Comparison of ENCODE assay signal across 7 mouse cellular contexts in genomic region chr11:33513376-33513991, GRCm38 (mm10). TPM values are rescaled to one million over a fixed set of nuclear protein-coding genes. Genes with fewer than 3 reads are reported as not detected.
DNase-seq lines count a peak whose midpoint lies in the region; ATAC-seq and TF ChIP-seq lines count a peak whose summit lies in the region.

TSS of gene Ranbp17 (minus strand) at chr11:33513746.

- H3K4me1 ChIP-seq in intestine, embryonic 15.5 days (replicated peaks), result no peaks in the 10 kb centered on the region
- H3K4me1 ChIP-seq in limb, embryonic 10.5 days, result 0 out of 2 replicates have a peak, but pooled peaks cover 3% of the 10 kb centered on the region
- H3K4me1 ChIP-seq in midbrain, embryonic 10.5 days, result peaks cover 13% of the 10 kb centered on the region
- H3K4me1 ChIP-seq in spleen, adult 2 months (ENCODE audit: control insufficient read depth, insufficient read depth, insufficient read length), result peaks cover 3% of the 10 kb centered on the region; the same call in 1 of the 2 replicates

- TF ChIP-seq CTCF in spleen, adult 2 months (IDR thresholded peaks at IDR 0.05; ENCODE audit: extremely low read depth, insufficient read depth, insufficient read length, insufficient replicate concordance), result no peak

- peak within 1 kb of the TSS; percentile 80 for H3K9ac ChIP-seq in intestine, embryonic 15.5 days

- 1% methylated on average over 69 of the region's 72 CpGs for WGBS in intestine, embryonic 15.5 days
- WGBS in limb, embryonic 10.5 days, result 2% methylated on average over 64 of the region's 72 CpGs
- WGBS in midbrain, embryonic 10.5 days, result 2% methylated on average over 71 of the region's 72 CpGs
- WGBS in spleen, adult 2 months, result 7% methylated on average over 61 of the region's 72 CpGs

- H3K27me3 ChIP-seq in intestine, embryonic 15.5 days (replicated peaks), result no peaks in the 10 kb centered on the region
- no peaks in the 10 kb centered on the region for H3K27me3 ChIP-seq in limb, embryonic 10.5 days (ENCODE audit: low read depth, poor library complexity, severe bottlenecking)
- H3K27me3 ChIP-seq in midbrain, embryonic 10.5 days (ENCODE audit: low read depth, poor library complexity, severe bottlenecking), result no peaks in the 10 kb centered on the region
- H3K27me3 ChIP-seq in spleen, adult 2 months (ENCODE audit: control insufficient read depth, insufficient read depth, low read length), result peaks cover 6% of the 10 kb centered on the region; the same call in 1 of the 2 replicates

- peak within 1 kb of the TSS; percentile 89 for H3K4me3 ChIP-seq in intestine, embryonic 15.5 days (replicated peaks)
- H3K4me3 ChIP-seq in limb, embryonic 10.5 days, result peak within 1 kb of the TSS; percentile 95
- peak within 1 kb of the TSS; percentile 92 for H3K4me3 ChIP-seq in midbrain, embryonic 10.5 days
- peak within 1 kb of the TSS; percentile 35; the same call in 1 of the 2 replicates for H3K4me3 ChIP-seq in spleen, adult 2 months (ENCODE audit: extremely low read depth, insufficient read depth, insufficient read length)

- H3K4me2 ChIP-seq in intestine, embryonic 15.5 days (replicated peaks), result peak within 1 kb of the TSS; percentile 87

- H3K27ac ChIP-seq in intestine, embryonic 15.5 days, result peak within 1 kb of the TSS; percentile 71
- H3K27ac ChIP-seq in limb, embryonic 10.5 days, result peak within 1 kb of the TSS; percentile 95
- peak within 1 kb of the TSS; percentile 97 for H3K27ac ChIP-seq in midbrain, embryonic 10.5 days (replicated peaks)
- H3K27ac ChIP-seq in spleen, adult 2 months (ENCODE audit: insufficient read depth, low read length), result no peak within 1 kb of the TSS

- H3K9me3 ChIP-seq in intestine, embryonic 15.5 days, result no peaks in the 10 kb centered on the region
- H3K9me3 ChIP-seq in limb, embryonic 10.5 days (replicated peaks), result no peaks in the 10 kb centered on the region
- peaks cover 2% of the 10 kb centered on the region; the same call in 1 of the 2 replicates for H3K9me3 ChIP-seq in midbrain, embryonic 10.5 days (replicated peaks)

- peak; percentile 76 to 84 for DNase-seq in adrenal gland, postnatal 36 days
- DNase-seq in cerebellum, postnatal 25 days, result peak; percentile 70 to 83
- peak; percentile 1 for DNase-seq in gastrocnemius, adult 18-20 months (ENCODE audit: low spot score)
- DNase-seq in limb, embryonic 10.5 days (ENCODE audit: low spot score), result peak; percentile 82
- DNase-seq in midbrain, embryonic 10.5 days (ENCODE audit: low spot score), result peak; percentile 85
- no peak for DNase-seq in spleen, adult 2 months (ENCODE audit: low read depth in 1 of 2, low spot score in 2 of 2)

- TF ChIP-seq POLR2A in spleen, adult 2 months (IDR thresholded peaks at IDR 0.05; ENCODE audit: low read depth, low read length), result no peak

- no peaks in the 10 kb centered on the region for H3K36me3 ChIP-seq in intestine, embryonic 15.5 days
- no peaks in the 10 kb centered on the region for H3K36me3 ChIP-seq in limb, embryonic 10.5 days
- H3K36me3 ChIP-seq in midbrain, embryonic 10.5 days, result no peaks in the 10 kb centered on the region
- no peaks in the 10 kb centered on the region for H3K36me3 ChIP-seq in spleen, adult 2 months (ENCODE audit: control insufficient read depth, insufficient read depth, low read length)

- peak; percentile 88 for ATAC-seq in intestine, embryonic 15.5 days

RNA-seq across cellular contexts. Expression of gene Ranbp17, which starts in this region (rescaled TPM):
- total RNA-seq in adrenal gland, postnatal 36 days (2021), result 1 to 10 TPM; 5.4 to 5.9 TPM
- under 1 TPM; 0.18 to 0.38 TPM for total RNA-seq in gastrocnemius, adult 18-20 months (2021)
- polyA plus RNA-seq in intestine, embryonic 15.5 days (2015; fragmentation: Nextera tagmentation; extraction: Ambion mirVana), result 2.7 TPM in 2 replicates
- 7.8 and 8.6 TPM in 2 replicates for polyA plus RNA-seq in limb, embryonic 10.5 days (2016; fragmentation: Nextera tagmentation; extraction: Ambion mirVana)
- 12.3 and 12.7 TPM in 2 replicates for polyA plus RNA-seq in midbrain, embryonic 10.5 days (2016; fragmentation: Nextera tagmentation; extraction: Ambion mirVana)
- polyA plus RNA-seq in spleen, adult 2 months (2012; rRNA removed), result 0.14 and 0.20 TPM in 2 replicates

Comparison
In these comparisons a context has a peak if more than half of its experiments do, and no peak if none do; other contexts are left out.
1. RNA of gene Ranbp17 (total RNA-seq): 5.4 to 5.9 TPM in adrenal gland, postnatal 36 days; 0.18 to 0.38 TPM in gastrocnemius, adult 18-20 months; every median in the first group is over 4 times any median in the second.
2. Peak in DNase-seq in gastrocnemius, adult 18-20 months; RNA of the gene not detected or under 1 TPM.
3. DNase-seq: peak in adrenal gland, postnatal 36 days (2 of 2), cerebellum, postnatal 25 days (2 of 2), limb, embryonic 10.5 days (single experiment) and midbrain, embryonic 10.5 days (single experiment); none in spleen, adult 2 months (0 of 2).
4. H3K4me3 ChIP-seq: peak in every context shown above with its lines; median percentile 95 in limb, embryonic 10.5 days; 92 in midbrain, embryonic 10.5 days; 89 in intestine, embryonic 15.5 days; 35 in spleen, adult 2 months.